Mouse (Mus musculus) kidney, postnatal 25 days (tissue): ENCODE measurements around the gene Oit1.

ENCODE experiments used
- DNase-seq, 2 experiments: peaks; one replicate each; pipeline ENCODE4 v3.0.0; 2021; ENCODE audit warnings: mixed read lengths in 2 of 2

Oit1 gene

DNA sequence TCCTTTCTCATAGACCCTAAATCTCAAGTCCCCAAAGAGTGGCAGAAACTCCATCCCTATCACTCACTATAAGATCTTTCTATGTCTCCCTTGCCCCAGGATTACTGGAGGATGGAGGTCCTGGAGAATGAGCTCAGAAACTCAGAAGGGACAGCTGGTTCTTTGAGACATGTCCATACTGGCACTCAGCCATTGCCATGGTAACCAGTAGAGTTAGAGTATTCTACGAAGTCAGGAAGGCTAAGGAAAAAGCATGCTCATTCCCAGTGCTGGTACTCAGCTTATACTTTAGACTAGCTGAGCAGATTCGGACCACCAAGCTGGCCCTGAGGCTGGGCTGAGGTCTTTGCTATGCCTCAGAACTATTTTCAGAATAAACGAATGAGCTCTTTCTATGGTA lies 44.0 kb downstream of the Oit1 start:
- DNase-seq, result no peak

DNA sequence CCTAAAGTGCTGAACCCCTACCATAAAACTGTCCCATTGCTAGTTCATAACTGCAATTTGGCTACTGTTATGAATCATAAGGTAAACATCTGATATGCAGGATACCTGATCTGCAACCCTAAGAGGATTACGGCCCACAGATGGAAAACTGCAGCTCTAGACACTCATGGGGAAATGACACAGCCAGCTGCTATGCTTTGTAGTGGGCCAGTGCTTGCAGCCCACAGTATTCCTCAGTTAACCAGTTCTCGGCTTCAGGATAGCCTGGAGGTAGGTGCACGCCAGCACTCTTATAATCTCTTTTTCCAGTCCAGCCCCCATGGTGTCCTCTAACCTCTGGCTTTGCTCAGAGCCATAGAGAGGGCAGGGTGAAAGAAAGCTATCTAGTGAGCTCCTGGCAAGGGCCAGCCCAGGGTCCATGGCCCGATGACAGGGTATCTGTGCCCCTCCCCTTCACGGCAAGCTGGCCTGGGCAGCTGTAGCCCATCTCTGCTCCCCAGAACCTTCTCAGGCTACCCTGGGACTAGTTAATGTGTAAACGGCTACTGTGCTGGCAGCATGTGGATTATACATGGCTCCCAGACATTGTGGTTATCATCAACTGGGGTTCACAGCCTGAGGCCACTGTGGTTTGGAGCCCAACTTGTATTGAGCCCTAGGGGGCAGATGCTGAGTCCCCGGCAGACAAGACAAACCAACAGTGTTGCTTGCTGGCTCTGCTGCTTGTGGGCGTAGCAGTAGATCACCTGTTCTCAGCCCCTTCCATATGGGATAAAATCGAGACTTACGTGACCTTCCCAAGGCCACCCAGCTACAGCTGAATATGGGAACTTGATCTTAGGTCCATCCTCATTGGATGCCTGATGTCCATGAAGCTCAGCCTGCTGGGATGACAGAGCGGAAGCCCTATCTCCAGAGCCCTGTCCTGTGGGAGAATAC lies 46.0 kb downstream of the Oit1 start:
- peak; percentile 75 to 90 for DNase-seq

DNA sequence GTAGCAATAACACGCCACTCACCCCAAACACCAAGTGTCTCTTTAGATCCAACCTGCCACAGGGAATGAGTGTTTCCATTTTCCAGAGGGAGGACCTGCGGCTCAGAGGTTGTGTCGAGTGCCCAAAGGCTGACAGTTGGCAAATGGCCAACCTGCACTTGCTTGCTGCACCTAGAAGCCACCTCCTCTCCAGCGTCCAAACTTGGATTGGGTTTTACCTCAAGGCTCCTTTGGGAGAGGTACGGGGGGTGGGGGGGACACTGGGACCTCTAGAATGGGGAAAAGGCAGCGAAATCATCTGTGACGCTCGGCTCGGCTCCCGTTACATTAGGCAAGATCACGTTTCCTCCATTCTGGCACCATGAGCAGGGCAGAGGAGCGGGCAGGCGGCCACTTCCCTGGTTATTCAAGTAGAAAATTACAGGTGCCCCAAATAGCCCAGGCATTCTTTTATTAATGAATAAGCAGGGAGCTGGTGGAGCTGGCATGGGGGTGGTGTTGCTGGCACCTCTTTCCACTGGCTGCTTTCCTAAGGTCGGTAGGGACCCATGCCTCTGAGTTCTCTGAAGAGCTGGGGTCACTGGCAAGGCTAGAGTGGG lies 47.1 kb downstream of the Oit1 start:
- peak; percentile 93 to 96 for DNase-seq

DNA sequence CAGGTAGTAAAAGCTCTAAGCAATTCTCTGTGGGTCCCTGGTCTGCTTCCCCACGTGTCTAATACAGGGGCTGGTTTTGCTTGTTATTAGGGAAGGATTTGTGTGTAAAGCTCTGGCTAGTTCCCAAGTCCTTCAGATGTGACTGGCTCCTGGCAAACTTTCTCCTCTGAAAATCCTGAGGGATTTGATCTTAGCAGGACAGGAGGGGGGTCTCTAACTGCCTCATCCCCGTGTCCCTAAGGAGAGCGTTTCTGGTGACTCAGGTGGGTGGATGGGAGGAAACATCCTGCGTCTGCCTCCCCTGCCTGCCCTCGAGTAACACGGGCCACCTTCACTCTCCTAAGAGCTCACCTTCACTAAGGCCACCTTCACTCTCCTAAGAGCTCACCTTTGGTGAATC lies 48.2 kb downstream of the Oit1 start:
- DNase-seq, result peak; percentile 45 to 55

DNA sequence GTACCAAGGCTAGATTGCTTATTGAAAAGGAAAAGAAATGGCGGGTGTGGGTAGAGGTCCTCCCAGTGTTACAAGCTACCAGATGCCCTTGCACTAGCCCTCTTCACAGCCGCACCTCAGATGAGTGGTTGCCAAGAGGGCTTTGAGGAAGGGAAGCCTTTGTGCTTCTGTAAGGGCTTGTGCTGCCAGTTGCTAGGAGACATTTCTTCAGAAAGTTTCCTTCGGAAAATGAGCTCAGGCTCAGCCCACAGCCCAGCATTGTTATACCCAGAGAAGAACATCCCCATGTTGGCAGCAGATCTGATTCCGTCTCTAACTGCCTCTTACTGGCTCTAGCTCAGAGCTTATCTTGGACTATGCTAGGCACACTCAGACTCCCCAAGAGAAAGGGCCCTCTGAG lies 49.0 kb downstream of the Oit1 start:
- no peak for DNase-seq

DNA sequence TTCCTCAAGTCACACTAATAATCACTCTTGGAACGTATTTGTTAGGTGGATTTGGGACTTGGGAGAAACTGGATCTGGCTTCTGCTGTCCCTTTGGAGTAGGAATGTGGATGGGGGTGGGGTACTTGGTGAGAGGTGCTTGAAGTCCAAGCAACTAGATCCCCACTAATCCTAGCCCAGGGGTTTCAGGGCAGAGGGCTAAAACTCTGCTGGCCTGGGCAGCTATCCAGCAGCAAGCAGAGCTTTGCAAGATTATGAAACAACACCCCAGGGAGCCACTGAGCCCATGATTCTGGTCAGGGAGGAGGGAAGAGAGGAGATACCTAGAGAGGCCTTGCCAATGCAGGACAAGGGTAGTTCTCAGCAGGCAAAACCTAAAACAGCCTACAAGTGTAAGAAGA lies 51.2 kb downstream of the Oit1 start:
- DNase-seq, result peak; percentile 74 to 91

DNA sequence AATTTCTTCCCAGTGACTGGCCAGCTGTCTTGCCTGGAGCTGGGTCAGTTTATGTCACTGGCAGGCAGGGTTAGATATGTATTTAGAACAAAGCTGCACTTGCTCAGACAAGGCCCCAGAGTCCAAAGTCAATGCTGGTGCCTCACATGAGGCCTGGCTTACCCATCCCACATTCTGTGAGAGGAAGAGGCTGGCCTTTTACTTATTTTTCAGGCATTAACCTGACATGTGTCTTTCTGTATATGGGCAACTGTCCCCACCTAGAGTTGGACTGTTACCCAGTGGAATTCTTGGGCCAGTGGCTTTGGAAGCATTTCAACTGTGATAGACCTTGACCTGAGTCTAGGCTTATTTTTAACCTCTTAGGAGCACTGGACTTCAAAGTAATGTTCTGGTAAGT lies 51.6 kb downstream of the Oit1 start:
- DNase-seq, result peak; percentile 69 to 88

DNA sequence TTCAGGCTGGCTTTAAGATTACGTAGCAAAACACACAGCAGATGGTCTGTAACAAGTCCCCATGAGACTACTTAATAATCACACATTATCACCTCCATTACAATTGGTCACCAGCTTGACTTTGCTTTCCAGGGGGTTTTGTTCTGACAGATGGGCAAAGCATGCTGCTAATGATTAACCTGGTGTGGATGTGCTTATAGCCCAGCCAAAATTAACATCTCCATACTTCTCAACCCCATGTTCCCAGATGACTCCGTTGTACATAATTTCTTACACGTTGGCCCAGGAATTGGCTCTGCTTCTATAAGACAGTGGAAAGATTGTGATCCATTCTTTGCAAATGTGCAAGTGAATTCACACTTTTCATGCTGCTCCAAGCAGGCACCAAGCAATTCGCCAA lies 52.8 kb downstream of the Oit1 start:
- DNase-seq, result no peak

DNA sequence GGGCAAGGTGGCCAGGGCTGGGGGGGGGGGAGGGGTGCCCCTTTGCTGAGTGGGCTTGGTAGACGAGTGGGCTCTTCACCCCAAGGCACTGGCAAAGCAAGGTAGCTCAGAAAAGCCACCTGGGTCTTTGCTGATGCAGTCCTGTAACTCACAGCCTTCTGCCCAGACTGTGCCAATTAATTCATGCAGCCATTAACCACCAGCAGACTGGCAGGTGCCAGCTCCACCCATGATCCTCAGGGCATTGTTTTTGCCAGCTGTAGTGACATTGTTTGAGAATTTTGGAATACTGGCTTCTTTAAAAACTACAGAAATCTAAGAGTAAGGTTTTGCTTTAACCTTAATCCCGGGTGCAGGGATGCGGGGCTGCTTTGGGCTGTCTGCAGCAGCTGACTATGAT lies 58.0 kb downstream of the Oit1 start:
- peak; percentile 66 to 81 for DNase-seq

DNA sequence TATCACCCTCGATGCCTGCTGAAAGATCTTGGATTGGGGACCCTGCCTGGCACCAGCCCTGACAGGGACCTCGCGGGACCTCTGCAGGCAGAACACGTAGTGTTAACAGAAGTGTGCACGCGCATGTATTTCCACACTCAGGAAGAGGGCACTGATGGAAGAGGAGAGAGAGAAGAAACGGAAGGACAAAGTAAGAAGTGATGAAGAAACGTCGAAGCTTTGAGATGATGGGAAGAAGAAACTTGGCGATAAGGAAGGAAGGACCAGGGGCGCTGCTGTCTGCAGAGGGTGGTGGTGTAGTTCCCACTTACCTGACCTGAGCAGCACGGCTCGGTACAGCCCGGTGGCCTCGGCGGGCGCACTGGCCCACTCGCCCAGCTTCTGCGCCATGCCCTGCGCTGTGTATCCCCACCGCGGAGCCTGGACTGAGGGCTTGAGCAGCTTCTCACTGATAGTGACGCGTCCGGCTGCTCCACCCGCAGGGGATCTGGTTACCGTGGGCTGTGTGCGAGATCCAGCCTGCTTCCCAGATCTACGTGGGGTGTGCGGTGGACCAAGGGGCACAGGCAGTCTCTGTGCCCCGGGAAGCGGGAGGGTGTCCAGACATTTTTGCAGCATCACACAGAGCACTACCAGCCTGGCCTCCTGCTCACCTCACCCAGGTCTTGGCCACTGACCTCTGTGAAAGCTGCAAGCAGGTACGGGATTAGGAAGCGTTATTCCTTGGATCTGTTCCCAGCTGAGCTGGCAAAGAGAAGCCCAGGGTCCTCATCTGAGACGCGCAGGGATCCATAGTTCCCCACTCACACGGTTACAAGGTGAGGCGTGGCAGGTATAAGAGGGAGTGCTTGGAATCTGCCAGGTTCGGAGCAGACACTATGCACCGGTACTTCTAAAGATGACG lies 61.1 kb downstream of the Oit1 start, which contains the start of gene Fam107a:
Gene Fam107a (minus strand): TSS at position 830 of the 904 bp plus-strand sequence.
- no peak for DNase-seq

DNA sequence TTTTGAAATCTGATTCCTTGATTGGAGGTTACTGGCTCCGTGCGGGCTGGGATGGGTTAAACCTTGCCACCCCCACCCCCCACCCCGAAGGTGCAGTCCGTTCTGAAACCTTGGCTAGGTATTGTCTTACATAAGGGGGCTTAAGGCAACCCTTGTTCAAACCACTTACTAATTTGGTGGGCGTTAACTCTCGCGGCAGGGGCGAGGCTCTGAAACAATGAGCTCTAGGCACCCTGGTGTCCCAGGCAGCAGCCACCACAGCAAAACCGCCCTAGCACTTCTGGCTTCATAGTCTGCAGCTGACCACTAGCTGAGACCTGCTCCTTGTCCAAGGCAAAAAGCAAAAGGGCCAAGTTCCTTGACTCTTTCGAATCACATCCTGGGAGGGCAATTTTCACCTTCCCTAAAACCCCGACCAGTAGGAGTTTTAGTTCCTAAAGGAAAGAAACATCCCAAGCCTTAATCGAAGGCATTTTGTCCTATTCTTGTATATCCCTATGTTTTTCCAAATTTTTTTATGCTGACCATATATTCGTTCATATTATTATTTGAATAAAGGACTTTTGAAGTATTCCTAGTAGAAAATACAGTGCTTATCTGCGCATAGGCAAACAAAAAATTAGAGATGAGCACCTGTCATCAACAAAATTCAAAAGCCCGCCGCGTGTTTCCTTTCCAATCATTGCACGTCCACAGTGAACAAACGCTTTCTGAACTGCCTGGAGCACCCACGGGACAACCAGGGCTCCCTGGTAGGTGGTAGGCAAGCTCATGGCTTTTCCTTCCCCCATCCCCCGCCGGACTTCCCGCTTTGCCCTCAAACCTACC lies 62.0 kb downstream of the Oit1 start:
- peak; percentile 28 to 63 for DNase-seq

DNA sequence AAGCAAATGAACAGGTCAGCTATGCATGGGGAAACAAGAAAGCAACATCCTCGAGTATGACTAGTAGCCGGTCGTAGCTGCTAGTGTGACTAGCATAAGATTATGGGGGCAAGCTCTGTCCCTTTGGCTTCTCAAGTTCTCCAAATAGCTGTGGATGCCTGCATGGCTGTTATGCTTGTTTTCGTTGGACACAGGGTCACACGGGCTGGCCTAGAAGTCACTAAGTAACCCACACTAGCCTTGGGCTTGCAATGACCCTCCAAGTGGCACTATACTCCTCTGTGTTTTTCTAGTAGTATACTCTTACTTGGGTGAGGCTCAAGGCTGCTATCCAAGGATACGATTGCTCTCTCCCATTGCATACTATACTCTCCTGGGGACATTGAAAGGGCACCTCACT lies 63.4 kb downstream of the Oit1 start:
- peak; percentile 35 to 60 for DNase-seq

DNA sequence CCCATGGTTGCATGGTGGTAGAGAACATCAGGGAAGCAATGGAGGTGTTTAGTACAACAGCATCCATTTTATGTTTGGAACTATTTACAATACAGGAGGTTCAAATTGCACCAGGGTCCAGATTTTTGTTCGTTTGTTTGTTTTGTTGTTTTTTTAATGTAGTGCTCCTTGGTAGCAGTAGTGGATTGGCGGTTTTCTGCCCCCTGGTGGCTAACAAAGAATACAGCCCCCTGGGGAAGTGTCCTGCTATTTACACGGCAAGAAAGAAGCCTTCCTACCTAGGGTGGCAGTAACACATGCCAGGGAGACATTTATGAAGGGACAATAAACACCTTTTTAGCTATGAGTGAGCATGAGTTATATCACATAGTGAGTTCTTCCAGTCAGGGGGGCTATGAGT lies 64.0 kb downstream of the Oit1 start:
- DNase-seq, result peak in 1 of 2 experiments; percentile 43

DNA sequence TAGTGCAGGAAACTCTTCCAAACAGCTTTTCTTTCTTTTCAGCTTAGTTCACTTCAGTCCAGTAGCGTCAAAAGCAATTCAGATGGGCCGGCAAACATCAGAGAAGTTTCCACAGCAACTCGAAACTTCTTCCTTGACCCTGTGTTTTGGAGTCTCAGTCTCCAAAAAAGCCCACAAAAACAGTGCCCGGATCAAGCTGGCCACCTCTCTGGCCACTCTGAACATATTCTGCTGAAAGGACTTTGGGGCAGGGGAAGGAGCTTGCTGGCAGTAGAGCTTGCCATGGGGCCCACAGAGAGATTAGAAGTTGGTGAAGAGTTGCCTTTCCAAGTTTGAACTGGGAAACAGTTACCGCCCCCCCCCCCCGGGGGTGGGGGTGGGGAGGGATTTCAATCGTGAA lies 64.7 kb downstream of the Oit1 start:
- DNase-seq, result peak in 1 of 2 experiments; percentile 44

DNA sequence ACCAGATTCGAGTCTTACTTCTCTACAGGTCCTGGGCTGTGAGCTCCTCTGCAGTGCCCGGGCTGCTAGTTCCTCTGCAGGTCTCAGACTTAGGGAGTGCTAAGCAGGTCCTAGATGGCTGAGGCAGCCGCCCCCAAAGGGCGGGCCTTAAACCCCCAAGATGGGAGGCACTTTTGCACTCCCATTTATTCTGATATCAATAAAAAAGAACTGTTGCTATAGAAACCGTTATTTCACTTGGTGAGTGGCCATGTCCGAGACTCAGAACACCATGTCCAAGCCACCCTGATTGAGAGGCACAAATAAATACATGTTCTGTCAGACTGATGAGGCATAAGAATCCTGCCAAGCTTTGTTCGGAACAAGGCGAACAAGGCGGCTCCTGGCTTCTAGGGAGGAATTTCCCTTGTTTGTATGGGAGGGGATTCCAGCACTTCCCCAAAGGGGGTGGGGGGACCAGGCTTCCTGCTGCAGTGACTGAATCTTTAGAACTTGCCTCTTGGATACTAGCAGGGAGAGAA lies 68.9 kb downstream of the Oit1 start:
- DNase-seq, result peak in 1 of 2 experiments; percentile 60

DNA sequence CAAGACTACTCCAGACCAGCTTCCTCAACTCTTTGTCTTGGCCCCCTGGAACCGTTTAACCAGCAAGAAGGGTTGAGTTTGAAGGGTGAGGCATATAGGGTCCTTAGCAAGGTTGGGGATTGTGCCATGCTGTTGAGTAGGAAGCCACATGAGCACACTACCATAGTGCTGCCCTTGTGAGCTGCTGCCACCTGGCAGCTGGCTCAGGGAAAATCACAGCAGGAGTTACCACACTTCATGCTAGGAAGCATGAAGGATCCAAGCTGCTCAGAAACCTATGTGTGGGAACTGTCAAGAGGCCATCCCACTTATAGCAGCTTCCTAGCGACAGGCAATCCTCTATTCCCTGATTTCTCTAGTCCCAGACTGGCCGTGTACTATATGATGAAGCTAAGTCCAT lies 69.9 kb downstream of the Oit1 start:
- peak in 1 of 2 experiments; percentile 35 for DNase-seq

DNA sequence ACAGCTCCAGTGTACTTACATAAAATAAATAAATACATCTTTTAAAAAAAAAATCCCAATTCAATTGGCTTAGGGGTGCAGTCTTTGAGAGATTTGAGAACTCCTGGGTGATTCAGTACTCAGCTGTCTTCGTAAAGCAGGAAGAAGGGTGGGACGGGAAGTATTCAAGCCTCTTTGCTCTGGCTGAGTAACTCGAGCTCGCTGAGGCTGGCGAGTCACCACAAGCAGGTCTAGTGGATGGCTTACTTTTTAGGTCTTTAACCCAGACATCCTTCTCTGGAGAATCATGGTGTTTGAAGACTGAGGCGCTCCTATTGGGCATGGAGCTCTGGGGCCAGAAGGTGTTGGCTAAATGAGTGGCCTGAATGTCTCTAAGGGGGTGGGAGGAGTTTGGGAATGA lies 71.7 kb downstream of the Oit1 start:
- peak in 1 of 2 experiments; percentile 23 for DNase-seq

DNA sequence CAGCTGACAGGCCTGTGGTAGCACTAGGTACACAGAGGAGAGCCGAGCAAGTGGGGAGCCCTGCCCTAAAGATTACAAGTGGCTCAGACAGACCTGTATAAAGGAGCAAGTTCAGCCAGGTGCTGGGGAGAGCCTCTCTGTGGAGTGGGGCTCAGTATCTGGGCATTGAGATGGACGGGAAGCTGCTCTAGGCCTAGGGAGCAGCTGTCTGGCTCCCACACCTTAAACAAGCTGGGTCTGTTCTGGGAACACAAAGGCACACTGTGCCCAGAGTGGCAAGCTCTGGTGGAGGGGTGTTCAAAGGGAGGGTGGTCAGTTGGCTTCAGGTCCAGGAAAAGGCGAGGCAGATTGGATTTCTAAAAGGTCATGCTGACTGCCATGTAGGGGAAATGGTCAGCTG lies 73.5 kb downstream of the Oit1 start:
- DNase-seq, result peak in 1 of 2 experiments; percentile 36

DNA sequence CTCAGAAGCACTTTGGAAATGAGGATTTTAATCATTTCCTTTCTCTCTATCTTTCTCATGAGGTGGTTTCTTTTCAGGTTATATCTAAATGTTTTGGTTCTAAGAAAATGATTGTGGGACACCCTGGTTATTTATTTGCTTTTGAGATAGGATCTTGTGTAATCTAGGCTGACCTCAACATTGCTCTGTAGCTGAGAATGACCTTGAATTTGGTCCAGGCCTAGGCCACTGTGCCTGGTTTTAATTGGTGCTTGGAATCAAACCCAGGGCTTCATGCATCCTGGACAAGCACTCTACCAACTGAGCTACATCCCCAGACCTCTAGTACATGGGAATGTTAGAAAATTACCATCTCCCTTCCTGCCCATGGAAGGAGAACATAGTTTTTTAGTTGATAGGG lies 74.5 kb downstream of the Oit1 start:
- peak in 1 of 2 experiments; percentile 40 for DNase-seq

DNA sequence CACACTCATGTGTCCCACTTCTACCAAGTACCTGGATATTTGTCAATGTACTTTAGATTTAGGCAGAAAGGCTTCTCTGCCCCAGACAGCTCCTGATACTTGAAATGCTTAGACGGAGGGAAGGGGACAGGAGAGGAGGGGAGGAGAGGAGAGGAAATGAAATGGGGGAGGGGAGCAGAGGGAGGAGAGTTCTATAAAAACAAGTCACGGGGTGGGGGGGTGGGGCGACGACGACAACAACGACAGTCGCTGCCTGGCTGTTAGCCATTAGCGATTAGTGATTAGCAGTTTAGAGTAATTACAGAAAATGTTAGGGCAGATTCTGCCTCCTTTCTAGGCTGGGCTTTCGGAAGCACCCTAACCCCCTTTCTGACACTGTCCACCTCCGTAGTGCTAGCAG lies 75.9 kb downstream of the Oit1 start:
- DNase-seq, result peak in 1 of 2 experiments; percentile 31

DNA sequence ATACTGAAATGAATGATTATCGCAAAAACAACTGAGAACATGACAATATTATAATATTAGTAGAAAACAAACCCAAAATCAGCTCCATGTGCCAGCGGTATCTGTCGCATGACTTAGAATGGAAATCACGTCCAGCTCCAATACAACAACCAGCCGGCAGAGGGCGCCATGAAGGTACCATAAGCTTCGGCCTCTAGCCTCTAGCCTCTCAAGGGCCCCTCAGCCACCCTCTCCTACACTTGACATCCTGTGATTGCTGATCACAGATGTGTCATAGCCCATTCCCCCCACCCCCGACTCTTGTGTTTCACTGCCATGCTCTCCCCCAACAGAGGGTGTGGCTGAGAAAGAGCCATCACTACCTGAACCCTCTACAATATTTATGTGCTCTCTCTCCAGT lies 78.3 kb downstream of the Oit1 start:
- peak; percentile 81 to 88 for DNase-seq
